Mouse (Mus musculus) thymus, postnatal 10 days (tissue): ENCODE data around the gene Csnk2b.

Experiments
- DNase-seq, 2 experiments: peaks; one replicate each; pipeline ENCODE4 v3.0.0; 2021; ENCODE audit warnings: low spot score in 2 of 2

Gene Csnk2b

GRCm38 (mm10) chr17:35088825-35089644 lies 32.8 kb downstream of the Csnk2b start, which contains the start of gene Abhd16a:
TSS of gene Abhd16a (plus strand) at chr17:35089263.
- peak; percentile 88 to 94 for DNase-seq

GRCm38 (mm10) chr17:35088151-35088550 lies 33.7 kb downstream of the Csnk2b start:
- no peak for DNase-seq

- no peak for DNase-seq
Measured at GRCm38 (mm10) chr17:35085208-35085865, 36.5 kb downstream of the Csnk2b start, which contains the start of gene Ly6g6f. TSS of gene Ly6g6f (minus strand) at chr17:35085610.

- no peak for DNase-seq
Measured at GRCm38 (mm10) chr17:35083929-35084497, 37.8 kb downstream of the Csnk2b start.

- DNase-seq, result no peak
Measured at GRCm38 (mm10) chr17:35082841-35083576, 38.8 kb downstream of the Csnk2b start.

- DNase-seq, result no peak
Measured at GRCm38 (mm10) chr17:35080710-35081109, 41.1 kb downstream of the Csnk2b start.

GRCm38 (mm10) chr17:35080248-35080647 lies 41.6 kb downstream of the Csnk2b start:
- no peak for DNase-seq

GRCm38 (mm10) chr17:35079778-35080177 lies 42.1 kb downstream of the Csnk2b start:
- DNase-seq, result no peak

GRCm38 (mm10) chr17:35077786-35078233 lies 44.0 kb downstream of the Csnk2b start, which contains the start of gene Ly6g6d:
TSS of gene Ly6g6d (minus strand) at chr17:35078065.
- DNase-seq, result no peak

GRCm38 (mm10) chr17:35077285-35077684 lies 44.6 kb downstream of the Csnk2b start:
- no peak for DNase-seq

GRCm38 (mm10) chr17:35076507-35077176 lies 45.2 kb downstream of the Csnk2b start, which contains the start of gene Ly6g6e:
TSS of gene Ly6g6e (plus strand) at chr17:35076902.
- DNase-seq, result no peak

- DNase-seq, result peak; percentile 24 to 37
Measured at GRCm38 (mm10) chr17:35074097-35074496, 47.8 kb downstream of the Csnk2b start.

- no peak for DNase-seq
Measured at GRCm38 (mm10) chr17:35071454-35071853, 50.4 kb downstream of the Csnk2b start.

- DNase-seq, result peak; percentile 68 to 78
Measured at GRCm38 (mm10) chr17:35070556-35071229, 51.2 kb downstream of the Csnk2b start.

- no peak for DNase-seq
Measured at GRCm38 (mm10) chr17:35068213-35068914, 53.5 kb downstream of the Csnk2b start.
